In genomic region chr1:133799686-133800445, GRCm38 (mm10) we compare ENCODE assay signal across 7 mouse cellular contexts. TPM values are rescaled to one million over a fixed set of nuclear protein-coding genes. Genes with fewer than 3 reads are reported as not detected.
A peak's percentile ranks its signal among the peaks of the same experiment; 100 is the strongest.
DNase-seq lines count a peak whose midpoint lies in the region; ATAC-seq and TF ChIP-seq lines count a peak whose summit lies in the region.

No protein-coding gene starts in this region.

- H3K9me3 ChIP-seq in CH12.LX (replicated peaks; ENCODE audit: low read length), result no peaks in the 10 kb centered on the region
- H3K9me3 ChIP-seq in intestine, embryonic 16.5 days (ENCODE audit: control insufficient read depth, low read length), result no peaks in the 10 kb centered on the region
- no peaks in the 10 kb centered on the region for H3K9me3 ChIP-seq in lung, postnatal 0 days (ENCODE audit: low read length)
- no peaks in the 10 kb centered on the region for H3K9me3 ChIP-seq in stomach, postnatal 0 days (ENCODE audit: control insufficient read depth, low read length)

- H3K27me3 ChIP-seq in CH12.LX (replicated peaks), result peaks cover 18% of the 10 kb centered on the region
- H3K27me3 ChIP-seq in intestine, embryonic 16.5 days (replicated peaks; ENCODE audit: control insufficient read depth, insufficient read depth, low read length), result no peaks in the 10 kb centered on the region
- H3K27me3 ChIP-seq in lung, postnatal 0 days (replicated peaks; ENCODE audit: insufficient read depth, low read length), result no peaks in the 10 kb centered on the region
- H3K27me3 ChIP-seq in stomach, postnatal 0 days (ENCODE audit: control insufficient read depth, insufficient read depth, low read length), result no peaks in the 10 kb centered on the region

- ATAC-seq in intestine, embryonic 16.5 days, result no peak
- ATAC-seq in lung, postnatal 0 days, result peak; percentile 36; the same call in 1 of the 2 replicates
- no peak for ATAC-seq in stomach, postnatal 0 days (ENCODE audit: low FRiP score, low TSS enrichment)

- H3K9ac ChIP-seq in CH12.LX (ENCODE audit: insufficient read depth, low read depth), result 0 out of 2 replicates have a peak overlapping the region, but pooled peaks have one; percentile 0
- H3K9ac ChIP-seq in intestine, embryonic 16.5 days (ENCODE audit: low read depth, low read length), result peak overlapping the region; percentile 73
- peak overlapping the region; percentile 41 for H3K9ac ChIP-seq in lung, postnatal 0 days (replicated peaks; ENCODE audit: low read depth)
- H3K9ac ChIP-seq in stomach, postnatal 0 days (ENCODE audit: low read length), result peak overlapping the region; percentile 75

- 4% methylated on average over 21 of the region's 21 CpGs for WGBS in intestine, embryonic 16.5 days
- 3% methylated on average over 21 of the region's 21 CpGs for WGBS in lung, postnatal 0 days
- 4% methylated on average over 20 of the region's 21 CpGs for WGBS in stomach, postnatal 0 days

- H3K36me3 ChIP-seq in CH12.LX (replicated peaks in 1 of 2; ENCODE audit: control insufficient read depth in 1 of 2, insufficient read depth in 1 of 2, low read length in 1 of 2), result peaks cover 0 to 4% of the 10 kb centered on the region in 2 experiments
- no peaks in the 10 kb centered on the region for H3K36me3 ChIP-seq in intestine, embryonic 16.5 days (ENCODE audit: control insufficient read depth, insufficient read depth, low read length)
- H3K36me3 ChIP-seq in lung, postnatal 0 days (ENCODE audit: insufficient read depth, low read length), result no peaks in the 10 kb centered on the region
- no peaks in the 10 kb centered on the region for H3K36me3 ChIP-seq in stomach, postnatal 0 days (ENCODE audit: control insufficient read depth, insufficient read depth, low read length)

- in situ Hi-C loops in CH12.LX (cut with MboI; ENCODE audit: low pct_ligation_motif_present, low pct_unique_long_range_greater_than_20kb, low sequenced_read_pairs), result no loop called here

- H3K79me2 ChIP-seq in CH12.LX (replicated peaks; ENCODE audit: control insufficient read depth, extremely low read depth, insufficient read depth, poor library complexity, severe bottlenecking), result no peaks in the 10 kb centered on the region

- TF ChIP-seq EP300 in CH12.LX (IDR thresholded peaks at IDR 0.05; ENCODE audit: low read length), result no peak
- TF ChIP-seq EP300 in lung, postnatal 0 days (IDR thresholded peaks at IDR 0.05), result no peak
- TF ChIP-seq EP300 in stomach, postnatal 0 days (optimal IDR thresholded peaks at IDR 0.05), result no peak

- DNase-seq in CH12.LX (ENCODE audit: extremely low read depth), result no peak
- peak; percentile 63 for DNase-seq in Muller cell, postnatal 12 days (ENCODE audit: inconsistent ontology term)
- peak; percentile 50 to 62 for DNase-seq in heart, adult 18-20 months
- peak; percentile 89 for DNase-seq in lung, postnatal 0 days (ENCODE audit: low spot score)
- no peak for DNase-seq in stomach, postnatal 0 days (ENCODE audit: low spot score)
- no peak for DNase-seq in adrenal gland, postnatal 36 days

- H3K4me1 ChIP-seq in CH12.LX (ENCODE audit: control insufficient read depth in 1 of 2, insufficient read depth in 2 of 2), result peaks cover 12 to 37% of the 10 kb centered on the region in 2 experiments
- H3K4me1 ChIP-seq in intestine, embryonic 16.5 days (ENCODE audit: control insufficient read depth, insufficient read depth, low read length), result peaks cover 32% of the 10 kb centered on the region
- H3K4me1 ChIP-seq in lung, postnatal 0 days (ENCODE audit: insufficient read depth, low read depth, low read length), result peaks cover 21% of the 10 kb centered on the region; the same call in 1 of the 2 replicates
- H3K4me1 ChIP-seq in stomach, postnatal 0 days (replicated peaks; ENCODE audit: control insufficient read depth, insufficient read depth), result peaks cover 13% of the 10 kb centered on the region

- peak overlapping the region; percentile 76 for H3K4me2 ChIP-seq in CH12.LX (ENCODE audit: insufficient read depth, low read depth, poor library complexity, severe bottlenecking)
- peak overlapping the region; percentile 93 for H3K4me2 ChIP-seq in intestine, embryonic 16.5 days (ENCODE audit: low read depth, low read length)
- peak overlapping the region; percentile 89 for H3K4me2 ChIP-seq in lung, postnatal 0 days (replicated peaks; ENCODE audit: low read depth, low read length)
- H3K4me2 ChIP-seq in stomach, postnatal 0 days (replicated peaks; ENCODE audit: low read depth), result peak overlapping the region; percentile 85

- H3K4me3 ChIP-seq in CH12.LX (replicated peaks in 1 of 3; ENCODE audit: low read depth in 2 of 3, low read length in 2 of 3, poor library complexity in 1 of 3), result peak overlapping the region in 2 of 3 experiments; percentile 60 to 61
- H3K4me3 ChIP-seq in intestine, embryonic 16.5 days (ENCODE audit: low read length), result peak overlapping the region; percentile 70
- H3K4me3 ChIP-seq in lung, postnatal 0 days (ENCODE audit: low read depth, low read length), result peak overlapping the region; percentile 59
- H3K4me3 ChIP-seq in stomach, postnatal 0 days (ENCODE audit: low read depth, low read length), result peak overlapping the region; percentile 67

- H3K27ac ChIP-seq in CH12.LX (ENCODE audit: insufficient read depth, low read depth), result no peak overlapping the region
- peak overlapping the region; percentile 57 for H3K27ac ChIP-seq in intestine, embryonic 16.5 days (ENCODE audit: low read length)
- H3K27ac ChIP-seq in lung, postnatal 0 days (ENCODE audit: low read length), result peak overlapping the region; percentile 71
- peak overlapping the region; percentile 85 for H3K27ac ChIP-seq in stomach, postnatal 0 days (replicated peaks)

- TF ChIP-seq CTCF in CH12.LX (conservative IDR thresholded peaks at IDR 0.05 in 1 of 2, IDR thresholded peaks at IDR 0.05 in 1 of 2; ENCODE audit: low read depth in 2 of 2, low read length in 2 of 2), result no peak
- TF ChIP-seq CTCF in lung, postnatal 0 days (IDR thresholded peaks at IDR 0.05), result no peak
- no peak for TF ChIP-seq CTCF in stomach, postnatal 0 days (IDR thresholded peaks at IDR 0.05; ENCODE audit: low read depth)

- TF ChIP-seq POLR2A in CH12.LX (IDR thresholded peaks at IDR 0.05; ENCODE audit: low read depth, low read length), result no peak

- dilution Hi-C loops in CH12.LX (cut with MboI; ENCODE audit: extremely low pct_ligation_motif_present, extremely low pct_unique_long_range_greater_than_20kb, low sequenced_read_pairs), result no loop called here

- TF ChIP-seq RAD21 in CH12.LX (IDR thresholded peaks at IDR 0.05; ENCODE audit: low read depth, low read length), result no peak

TF ChIP-seq in CH12.LX, 34 proteins besides CTCF, POLR2A, EP300 and RAD21:
- TF ChIP-seq TCF12 (IDR thresholded peaks at IDR 0.05; ENCODE audit: low read depth, low read length), result no peak
- peak; percentile 72; the same call in 1 of the 2 replicates for TF ChIP-seq MEF2A (IDR thresholded peaks at IDR 0.05; ENCODE audit: borderline replicate concordance, low read depth, low read length)
- no peak for TF ChIP-seq TBP (conservative IDR thresholded peaks at IDR 0.05; ENCODE audit: low read depth, low read length)
- 0 out of 2 replicates have a peak, but pooled peaks have one; percentile 27 for TF ChIP-seq ETS1 (conservative IDR thresholded peaks at IDR 0.05; ENCODE audit: low read depth, low read length)
- TF ChIP-seq UBTF (IDR thresholded peaks at IDR 0.05; ENCODE audit: low read depth, low read length), result no peak

RNA-seq across cellular contexts. Expression of gene Atp2b4, which starts 1.0 kb away (rescaled TPM):
- total RNA-seq in CH12.LX (2012; rRNA removed), result 15.9 and 17.5 TPM in 2 replicates
- 5.8 and 6.9 TPM in 2 replicates for total RNA-seq in CH12.LX (2014; rRNA removed)
- 16.2 and 18.4 TPM in 2 replicates for polyA plus RNA-seq in CH12.LX (2012; ENCODE audit: insufficient read length, low read depth)
- total RNA-seq in heart, adult 18-20 months (2021), result 10 to 100 TPM; 17.2 to 19.3 TPM
- polyA plus RNA-seq in intestine, embryonic 16.5 days (2015; fragmentation: Nextera tagmentation; extraction: Ambion mirVana), result 14.8 and 14.9 TPM in 2 replicates
- 7.8 and 8.5 TPM in 2 replicates for polyA plus RNA-seq in lung, postnatal 0 days (2015; fragmentation: Nextera tagmentation; extraction: Ambion mirVana)
- 9.0 and 13.5 TPM in 2 replicates for polyA plus RNA-seq in stomach, postnatal 0 days (2015; fragmentation: Nextera tagmentation; extraction: Ambion mirVana)
- total RNA-seq in adrenal gland, postnatal 36 days (2021), result 10 to 100 TPM; 21.8 to 34.7 TPM

Comparison
In these comparisons a context has a peak if more than half of its experiments do, and no peak if none do; other contexts are left out.
1. DNase-seq: peak in Muller cell, postnatal 12 days (single experiment), heart, adult 18-20 months (2 of 2) and lung, postnatal 0 days (single experiment); none in CH12.LX (single experiment), stomach, postnatal 0 days (single experiment) and adrenal gland, postnatal 36 days (0 of 2).
2. H3K9ac ChIP-seq: peak in every context shown above with its lines; median percentile 75 in stomach, postnatal 0 days; 73 in intestine, embryonic 16.5 days; 41 in lung, postnatal 0 days; 0 in CH12.LX.
3. Peak in every context shown above with its lines, with median percentiles within 50 percentile points of each other: H3K4me2 ChIP-seq and H3K4me3 ChIP-seq.